17 mouse cellular contexts compared by ENCODE assay signal in genomic region chr13:16211482-16211881, GRCm38 (mm10).
"Had no signal": no experiment of that assay in that cellular context is flagged by ENCODE, and none has a peak within 500 bp of the region (broad histone marks: within the 10 kb centered on the region; RNA-seq: fewer than 3 reads in every experiment).

No protein-coding gene starts in this region.

- H3K9me3 ChIP-seq: lung, embryonic 15.5 days; megakaryocyte, embryonic 14.5 days; midbrain, embryonic 13.5 days; midbrain, embryonic 15.5 days; neural tube, embryonic 12.5 days; stomach, embryonic 15.5 days had no signal

- H3K4me2 ChIP-seq: lung, embryonic 15.5 days; midbrain, embryonic 11.5 days; midbrain, embryonic 13.5 days; midbrain, embryonic 15.5 days; neural tube, embryonic 12.5 days; stomach, embryonic 15.5 days had no signal

- H3K4me3 ChIP-seq: lung, embryonic 15.5 days; megakaryocyte, embryonic 14.5 days; midbrain, embryonic 13.5 days; midbrain, embryonic 15.5 days; neural tube, embryonic 12.5 days; stomach, embryonic 15.5 days had no signal

- H3K9ac ChIP-seq: lung, embryonic 15.5 days; midbrain, embryonic 13.5 days; midbrain, embryonic 15.5 days; neural tube, embryonic 12.5 days; stomach, embryonic 15.5 days had no signal

- DNase-seq: lung, adult 2 months; lung, postnatal 14 days; lung, postnatal 36 days; right cerebral cortex, postnatal 14 days; thymus, adult 2 months; thymus, postnatal 25 days; thymus, postnatal 4 days had no signal

- H3K36me3 ChIP-seq: lung, embryonic 15.5 days; midbrain, embryonic 13.5 days; midbrain, embryonic 15.5 days; neural tube, embryonic 12.5 days; stomach, embryonic 15.5 days had no signal

- H3K27ac ChIP-seq: lung, embryonic 15.5 days; macrophage; midbrain, embryonic 13.5 days; midbrain, embryonic 15.5 days; neural tube, embryonic 12.5 days; stomach, embryonic 15.5 days; stomach, postnatal 0 days had no signal

- H3K27me3 ChIP-seq: lung, embryonic 15.5 days; megakaryocyte, embryonic 14.5 days; midbrain, embryonic 13.5 days; midbrain, embryonic 15.5 days; neural tube, embryonic 12.5 days; stomach, embryonic 15.5 days had no signal

- H3K4me1 ChIP-seq: lung, embryonic 15.5 days; megakaryocyte, embryonic 14.5 days; midbrain, embryonic 13.5 days; midbrain, embryonic 15.5 days; neural tube, embryonic 12.5 days; stomach, embryonic 15.5 days had no signal

- ATAC-seq: lung, postnatal 0 days; midbrain, embryonic 13.5 days; midbrain, embryonic 15.5 days had no signal
